In genomic region chr4:56657046-56657445, GRCm38 (mm10) we compare ENCODE assay signal across 16 mouse cellular contexts.
"Had no signal": no experiment of that assay in that cellular context is flagged by ENCODE, and none has a peak within 500 bp of the region (broad histone marks: within the 10 kb centered on the region; RNA-seq: fewer than 3 reads in every experiment).

No protein-coding gene starts in this region.

- DNase-seq: kidney, adult 9 months; kidney, postnatal 36 days; layer of hippocampus, adult 9-11 months; layer of hippocampus, postnatal 36 days; liver; liver, embryonic 13.5 days; liver, postnatal 0 days; lung, postnatal 14 days; thymus, adult 2 months; thymus, postnatal 36 days had no signal

- H3K4me2 ChIP-seq: liver, embryonic 13.5 days; lung, embryonic 15.5 days; midbrain, embryonic 13.5 days; neural tube, embryonic 15.5 days; stomach, embryonic 15.5 days had no signal

- ATAC-seq: intestine, postnatal 0 days; liver, postnatal 0 days; midbrain, embryonic 13.5 days had no signal

- H3K27me3 ChIP-seq: liver, embryonic 13.5 days; lung, embryonic 15.5 days; midbrain, embryonic 13.5 days; neural tube, embryonic 15.5 days; stomach, embryonic 15.5 days had no signal

- H3K4me3 ChIP-seq: liver, embryonic 13.5 days; lung, embryonic 15.5 days; midbrain, embryonic 13.5 days; neural tube, embryonic 15.5 days; stomach, embryonic 15.5 days had no signal

- H3K4me1 ChIP-seq: liver, embryonic 13.5 days; stomach, embryonic 15.5 days had no signal

- H3K27ac ChIP-seq: kidney, postnatal 0 days; liver, embryonic 13.5 days; lung, embryonic 15.5 days; midbrain, embryonic 13.5 days; neural tube, embryonic 15.5 days; stomach, embryonic 15.5 days had no signal

- H3K9ac ChIP-seq: liver, embryonic 13.5 days; liver, postnatal 0 days; lung, embryonic 15.5 days; midbrain, embryonic 13.5 days; neural tube, embryonic 15.5 days; stomach, embryonic 15.5 days had no signal

- H3K36me3 ChIP-seq: liver, embryonic 13.5 days; lung, embryonic 15.5 days; midbrain, embryonic 13.5 days; neural tube, embryonic 15.5 days; stomach, embryonic 15.5 days had no signal

- H3K9me3 ChIP-seq: liver, embryonic 13.5 days; lung, embryonic 15.5 days; midbrain, embryonic 13.5 days; neural tube, embryonic 15.5 days; stomach, embryonic 15.5 days had no signal
